Comparison of ENCODE assay signal across 7 mouse cellular contexts in genomic region chr11:69858113-69858998, GRCm38 (mm10). TPM values are rescaled to one million over a fixed set of nuclear protein-coding genes. Genes with fewer than 3 reads are reported as not detected.
DNase-seq lines count a peak whose midpoint lies in the region; ATAC-seq and TF ChIP-seq lines count a peak whose summit lies in the region.

Gene Tnk1, minus strand, starts transcription at chr11:69858730.

- H3K4me3 ChIP-seq in liver, postnatal 0 days (ENCODE audit: low read depth, low read length): no peak within 1 kb of the TSS

- H3K4me1 ChIP-seq in liver, postnatal 0 days (ENCODE audit: insufficient read depth): peaks cover 24% of the 10 kb centered on the region

- peaks cover 5% of the 10 kb centered on the region; the same call in 1 of the 2 replicates for H3K27me3 ChIP-seq in liver, postnatal 0 days (ENCODE audit: insufficient read depth, low read length)

- no peak for ATAC-seq in liver, postnatal 0 days

- H3K9me3 ChIP-seq in liver, postnatal 0 days (ENCODE audit: low read length): no peaks in the 10 kb centered on the region

- TF ChIP-seq EP300 in liver, postnatal 0 days (IDR thresholded peaks at IDR 0.05; ENCODE audit: low read depth): no peak

- no peak within 1 kb of the TSS for H3K9ac ChIP-seq in liver, postnatal 0 days (replicated peaks)

- H3K36me3 ChIP-seq in liver, postnatal 0 days (replicated peaks; ENCODE audit: insufficient read depth, low read length): no peaks in the 10 kb centered on the region

- 42% methylated on average over 30 of the region's 30 CpGs for WGBS in liver, postnatal 0 days (ENCODE audit: insufficient replicate concordance)

- H3K27ac ChIP-seq in liver, postnatal 0 days (ENCODE audit: low read depth): no peak within 1 kb of the TSS

- no peak for TF ChIP-seq CTCF in liver, postnatal 0 days (IDR thresholded peaks at IDR 0.05; ENCODE audit: low read depth)

- 0 out of 2 replicates have a peak within 1 kb of the TSS, but pooled peaks have one; percentile 3 for H3K4me2 ChIP-seq in liver, postnatal 0 days (ENCODE audit: low read depth, low read length)

- no peak for DNase-seq in urinary bladder, adult 2 months (ENCODE audit: low spot score)
- DNase-seq in urinary bladder, postnatal 25 days (ENCODE audit: low spot score): no peak
- peak; percentile 74 for DNase-seq in kidney, adult 9 months
- peak; percentile 17 for DNase-seq in liver, postnatal 0 days
- no peak for DNase-seq in frontal cortex, postnatal 10 days (ENCODE audit: low spot score in 2 of 2)
- DNase-seq in embryo, embryonic 9.5 days (ENCODE audit: extremely low spot score): no peak
- no peak for DNase-seq in adrenal gland, adult 8-10 months

RNA-seq across cellular contexts. Expression of gene Tnk1, which starts in this region (rescaled TPM):
- polyA plus RNA-seq in urinary bladder, adult 2 months (2012; rRNA removed): 15.2 and 15.4 TPM in 2 replicates
- polyA plus RNA-seq in liver, postnatal 0 days (2015; fragmentation: Nextera tagmentation; extraction: Ambion mirVana): 0.28 and 0.69 TPM in 2 replicates
- total RNA-seq in adrenal gland, adult 8-10 months (2022): under 1 TPM in 2 of 4 experiments, not detected in 2; 0.11 to 0.20 TPM

Comparison
In these comparisons a context has a peak if more than half of its experiments do, and no peak if none do; other contexts are left out.
1. Peak in DNase-seq and H3K4me2 ChIP-seq in liver, postnatal 0 days; RNA of the gene not detected or under 1 TPM.